Mouse (Mus musculus): ENCODE data around the gene Lamtor1. TPM values are rescaled to one million over a fixed set of nuclear protein-coding genes. Genes with fewer than 3 reads are reported as not detected.

The Lamtor1 gene
- polyA plus RNA-seq (2014; fragmentation: Nextera tagmentation; extraction: Ambion mirVana) = 139 and 150 TPM in 2 replicates

DNA sequence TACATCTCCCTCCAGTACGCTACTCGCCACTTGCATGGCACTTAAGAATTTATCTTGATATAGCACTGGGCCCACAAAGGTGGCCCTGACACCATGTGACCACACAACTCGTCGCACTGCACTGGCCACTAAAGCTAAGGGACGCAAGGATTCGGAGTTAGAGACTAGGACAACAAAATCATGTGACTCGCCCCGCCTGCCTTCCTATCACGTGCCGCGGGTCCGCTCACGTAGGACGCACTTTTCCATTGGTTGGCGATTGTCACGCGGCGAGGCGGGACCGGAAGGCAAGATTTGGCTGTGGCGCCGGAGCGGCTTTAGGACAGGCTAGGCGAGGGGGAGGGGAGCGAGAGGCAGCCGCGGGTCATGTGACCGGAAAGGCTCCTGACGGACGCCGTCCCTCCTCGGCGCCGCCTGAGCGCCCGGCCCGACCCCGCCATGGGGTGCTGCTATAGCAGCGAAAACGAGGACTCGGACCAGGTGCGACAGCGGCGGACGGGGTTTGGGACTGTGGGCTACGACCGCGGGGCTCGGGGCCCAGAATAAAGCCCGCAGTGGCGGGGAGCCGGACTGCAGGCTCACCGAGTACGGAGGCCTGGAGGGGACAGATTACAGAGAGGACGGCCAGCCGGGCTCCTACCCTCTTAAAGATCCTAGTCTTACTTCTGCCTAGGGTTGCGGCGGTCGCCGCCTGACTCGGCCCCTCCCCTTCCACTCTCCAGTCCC, at the start of gene Lamtor1:
Gene Lamtor1 (plus strand): TSS at position 344 of the 726 bp plus-strand sequence.
- under 1% methylated on average over 58 of the region's 61 CpGs for WGBS
- H3K4me2 ChIP-seq (ENCODE audit: low read length) = peak within 1 kb of the TSS; percentile 83
- H3K9ac ChIP-seq (replicated peaks; ENCODE audit: low read length) = peak within 1 kb of the TSS; percentile 88
- ATAC-seq (ENCODE audit: low FRiP score, low TSS enrichment) (peak; percentile 99), DNase-seq (peak; percentile 100)
- peak within 1 kb of the TSS; percentile 79 for H3K4me3 ChIP-seq (replicated peaks; ENCODE audit: low read depth, low read length)
- peak within 1 kb of the TSS; percentile 96 for H3K27ac ChIP-seq (replicated peaks; ENCODE audit: low read depth, low read length)
- 0 out of 2 replicates have a peak, but pooled peaks cover 13% of the 10 kb centered on the region for H3K4me1 ChIP-seq (ENCODE audit: control insufficient read depth, insufficient read depth, low read length)
- H3K27me3 ChIP-seq (ENCODE audit: control insufficient read depth, insufficient read depth, low read length) = no peaks in the 10 kb centered on the region
- no peaks in the 10 kb centered on the region for H3K9me3 ChIP-seq (ENCODE audit: control insufficient read depth, low read length)
- peaks cover 12% of the 10 kb centered on the region for H3K36me3 ChIP-seq (ENCODE audit: control insufficient read depth, insufficient read depth, low read length)

- ATAC-seq (ENCODE audit: low FRiP score, low TSS enrichment) (no peak), DNase-seq (no peak)
- Histone ChIP-seq H3K27me3 (ENCODE audit: control insufficient read depth, insufficient read depth, low read length) (no peaks in the 10 kb centered on the region), H3K9ac (replicated peaks; ENCODE audit: low read length) (no peak within 1 kb of the TSS), H3K4me3 (replicated peaks; ENCODE audit: low read depth, low read length) (no peak within 1 kb of the TSS), H3K4me2 (ENCODE audit: low read length) (no peak within 1 kb of the TSS), H3K36me3 (ENCODE audit: control insufficient read depth, insufficient read depth, low read length) (no peaks in the 10 kb centered on the region), H3K9me3 (ENCODE audit: control insufficient read depth, low read length) (no peaks in the 10 kb centered on the region), H3K4me1 (ENCODE audit: control insufficient read depth, insufficient read depth, low read length) (no peaks in the 10 kb centered on the region), H3K27ac (replicated peaks; ENCODE audit: low read depth, low read length) (no peak within 1 kb of the TSS)
- WGBS = 91% methylated on average over 4 of the region's 4 CpGs
These were observed 48.6 kb upstream of the Lamtor1 start, which contains the start of gene Folr2 for GRCm38 (mm10) chr7:101857094-101857493. TSS of gene Folr2 (minus strand) at chr7:101857194.

GRCm38 (mm10) chr7:101858362-101858761, 47.3 kb upstream of the Lamtor1 start:
- no peak for ATAC-seq (ENCODE audit: low FRiP score, low TSS enrichment)
- Histone ChIP-seq H3K9ac (replicated peaks; ENCODE audit: low read length) (no peak overlapping the region), H3K4me2 (ENCODE audit: low read length) (no peak overlapping the region), H3K4me1 (ENCODE audit: control insufficient read depth, insufficient read depth, low read length) (no peaks in the 10 kb centered on the region), H3K36me3 (ENCODE audit: control insufficient read depth, insufficient read depth, low read length) (no peaks in the 10 kb centered on the region), H3K27me3 (ENCODE audit: control insufficient read depth, insufficient read depth, low read length) (no peaks in the 10 kb centered on the region), H3K27ac (replicated peaks; ENCODE audit: low read depth, low read length) (no peak overlapping the region), H3K9me3 (ENCODE audit: control insufficient read depth, low read length) (no peaks in the 10 kb centered on the region), H3K4me3 (replicated peaks; ENCODE audit: low read depth, low read length) (no peak overlapping the region)
- DNase-seq = no peak
- 83% methylated on average over 9 of the region's 9 CpGs for WGBS

DNA sequence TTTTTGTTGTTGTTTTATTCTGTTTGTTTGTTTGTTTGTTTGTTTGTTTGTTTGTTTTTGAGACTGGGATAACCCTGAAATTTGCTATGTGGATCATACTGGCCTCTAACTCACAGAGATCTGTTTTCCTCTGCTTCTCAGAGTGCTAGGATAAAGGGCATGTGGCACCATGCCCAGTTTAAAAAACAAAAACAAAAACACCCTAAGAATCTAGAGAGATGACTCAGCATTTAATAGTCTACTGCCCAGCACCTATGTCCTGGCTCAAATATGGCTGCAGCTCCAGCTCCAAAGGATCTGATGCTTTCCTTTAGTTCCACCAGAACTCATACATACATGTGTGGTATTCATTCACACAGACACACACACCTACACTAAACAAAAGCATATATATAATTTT, 44.7 kb upstream of the Lamtor1 start:
- ATAC-seq (ENCODE audit: low FRiP score, low TSS enrichment) = no peak
- Histone ChIP-seq H3K27ac (replicated peaks; ENCODE audit: low read depth, low read length) (no peak overlapping the region), H3K9me3 (ENCODE audit: control insufficient read depth, low read length) (no peaks in the 10 kb centered on the region), H3K4me2 (ENCODE audit: low read length) (no peak overlapping the region), H3K9ac (replicated peaks; ENCODE audit: low read length) (no peak overlapping the region), H3K36me3 (ENCODE audit: control insufficient read depth, insufficient read depth, low read length) (no peaks in the 10 kb centered on the region), H3K4me1 (ENCODE audit: control insufficient read depth, insufficient read depth, low read length) (no peaks in the 10 kb centered on the region), H3K4me3 (replicated peaks; ENCODE audit: low read depth, low read length) (no peak overlapping the region), H3K27me3 (ENCODE audit: control insufficient read depth, insufficient read depth, low read length) (no peaks in the 10 kb centered on the region)
- DNase-seq = no peak

DNA sequence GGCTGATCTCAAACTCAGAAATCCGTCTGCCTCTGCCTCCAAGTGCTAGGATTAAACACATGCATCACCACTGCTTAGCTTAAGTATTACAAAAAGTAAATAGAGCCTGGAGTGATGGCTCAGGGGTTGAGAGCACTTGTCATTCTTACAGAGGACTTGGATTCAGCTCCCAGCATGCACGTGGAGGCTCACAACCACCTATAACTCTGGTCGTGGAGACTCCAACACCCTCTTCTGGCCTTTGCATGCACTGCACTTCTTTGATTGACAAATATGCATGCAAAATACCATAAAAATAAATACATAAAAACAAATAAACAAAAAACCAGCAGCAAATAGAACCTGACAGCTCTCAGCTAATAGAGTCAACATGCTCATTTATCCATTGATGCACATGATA, 43.4 kb upstream of the Lamtor1 start:
- ATAC-seq (ENCODE audit: low FRiP score, low TSS enrichment) = no peak
- Histone ChIP-seq H3K27ac (replicated peaks; ENCODE audit: low read depth, low read length) (no peak overlapping the region), H3K36me3 (ENCODE audit: control insufficient read depth, insufficient read depth, low read length) (no peaks in the 10 kb centered on the region), H3K4me1 (ENCODE audit: control insufficient read depth, insufficient read depth, low read length) (no peaks in the 10 kb centered on the region), H3K9ac (replicated peaks; ENCODE audit: low read length) (no peak overlapping the region), H3K4me3 (replicated peaks; ENCODE audit: low read depth, low read length) (no peak overlapping the region), H3K9me3 (ENCODE audit: control insufficient read depth, low read length) (no peaks in the 10 kb centered on the region), H3K4me2 (ENCODE audit: low read length) (no peak overlapping the region), H3K27me3 (ENCODE audit: control insufficient read depth, insufficient read depth, low read length) (no peaks in the 10 kb centered on the region)
- 73% methylated on average over 3 of the region's 3 CpGs for WGBS
- no peak for DNase-seq

DNA sequence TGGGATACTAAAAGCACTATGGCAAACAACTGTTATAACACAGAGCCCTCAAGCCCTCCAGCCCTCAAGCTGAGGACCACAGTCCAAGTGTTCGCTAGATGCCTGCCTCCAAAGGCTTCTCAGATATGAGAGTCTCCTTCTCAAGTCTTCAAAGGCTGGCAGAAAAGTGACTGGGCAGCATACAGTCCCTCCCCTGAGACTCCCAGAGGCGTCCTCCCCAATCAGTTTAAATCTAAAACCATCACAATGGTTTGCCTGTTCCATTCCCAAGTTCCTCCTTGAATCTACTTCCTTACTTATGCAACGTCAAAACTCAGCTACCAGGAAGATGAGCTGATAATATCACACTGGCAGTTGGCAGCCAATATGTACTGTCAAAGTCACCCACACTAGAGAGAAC, 42.3 kb upstream of the Lamtor1 start, which contains the start of gene Anapc15:
Gene Anapc15 (plus strand): TSS at position 301 of the 400 bp plus-strand sequence.
- no peaks in the 10 kb centered on the region for H3K9me3 ChIP-seq (ENCODE audit: control insufficient read depth, low read length)
- no peaks in the 10 kb centered on the region for H3K36me3 ChIP-seq (ENCODE audit: control insufficient read depth, insufficient read depth, low read length)
- H3K4me2 ChIP-seq (ENCODE audit: low read length) = no peak within 1 kb of the TSS
- no peak for DNase-seq
- no peak within 1 kb of the TSS for H3K9ac ChIP-seq (replicated peaks; ENCODE audit: low read length)
- no peak within 1 kb of the TSS for H3K27ac ChIP-seq (replicated peaks; ENCODE audit: low read depth, low read length)
- no peaks in the 10 kb centered on the region for H3K4me1 ChIP-seq (ENCODE audit: control insufficient read depth, insufficient read depth, low read length)
- 86% methylated on average over 3 of the region's 3 CpGs for WGBS
- H3K27me3 ChIP-seq (ENCODE audit: control insufficient read depth, insufficient read depth, low read length) = no peaks in the 10 kb centered on the region
- no peak for ATAC-seq (ENCODE audit: low FRiP score, low TSS enrichment)
- no peak within 1 kb of the TSS for H3K4me3 ChIP-seq (replicated peaks; ENCODE audit: low read depth, low read length)

GRCm38 (mm10) chr7:101866491-101867265, 39.0 kb upstream of the Lamtor1 start:
- whole genome bisulfite sequencing = 80% methylated on average over 11 of the region's 11 CpGs
- Histone ChIP-seq H3K4me2 (ENCODE audit: low read length) (no peak overlapping the region), H3K9ac (replicated peaks; ENCODE audit: low read length) (no peak overlapping the region), H3K27ac (replicated peaks; ENCODE audit: low read depth, low read length) (no peak overlapping the region), H3K4me1 (ENCODE audit: control insufficient read depth, insufficient read depth, low read length) (no peaks in the 10 kb centered on the region), H3K36me3 (ENCODE audit: control insufficient read depth, insufficient read depth, low read length) (no peaks in the 10 kb centered on the region), H3K27me3 (ENCODE audit: control insufficient read depth, insufficient read depth, low read length) (no peaks in the 10 kb centered on the region), H3K4me3 (replicated peaks; ENCODE audit: low read depth, low read length) (no peak overlapping the region), H3K9me3 (ENCODE audit: control insufficient read depth, low read length) (no peaks in the 10 kb centered on the region)
- ATAC-seq (ENCODE audit: low FRiP score, low TSS enrichment) = no peak
- no peak for DNase-seq

DNA sequence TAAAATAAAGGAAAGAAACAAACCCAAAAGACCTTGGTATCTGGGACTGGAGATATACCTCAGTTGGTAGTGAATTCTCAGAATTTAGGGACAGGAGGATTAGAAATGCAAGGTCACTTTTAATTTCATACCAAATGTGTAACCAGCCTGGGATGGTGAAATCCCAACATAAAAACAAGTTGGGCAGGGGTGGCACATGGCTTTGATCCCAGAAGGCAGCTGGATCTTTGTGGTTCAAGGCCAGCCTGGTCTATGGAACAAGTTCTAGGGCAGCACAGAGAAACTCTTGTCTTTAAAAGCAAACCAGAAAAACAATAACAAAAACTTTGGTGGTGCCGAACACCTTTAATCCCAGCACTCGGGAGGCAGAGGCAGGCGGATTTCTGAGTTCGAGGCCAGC, 38.2 kb upstream of the Lamtor1 start:
- no peaks in the 10 kb centered on the region for H3K9me3 ChIP-seq (ENCODE audit: control insufficient read depth, low read length)
- no peak overlapping the region for H3K9ac ChIP-seq (replicated peaks; ENCODE audit: low read length)
- no peak overlapping the region for H3K27ac ChIP-seq (replicated peaks; ENCODE audit: low read depth, low read length)
- ATAC-seq (ENCODE audit: low FRiP score, low TSS enrichment) = no peak
- no peaks in the 10 kb centered on the region for H3K4me1 ChIP-seq (ENCODE audit: control insufficient read depth, insufficient read depth, low read length)
- no peak overlapping the region for H3K4me2 ChIP-seq (ENCODE audit: low read length)
- 98% methylated on average over 4 of the region's 4 CpGs for WGBS
- H3K36me3 ChIP-seq (ENCODE audit: control insufficient read depth, insufficient read depth, low read length) = no peaks in the 10 kb centered on the region
- DNase-seq = no peak
- no peak overlapping the region for H3K4me3 ChIP-seq (replicated peaks; ENCODE audit: low read depth, low read length)
- H3K27me3 ChIP-seq (ENCODE audit: control insufficient read depth, insufficient read depth, low read length) = no peaks in the 10 kb centered on the region

Measured in midbrain, embryonic 14.5 days (tissue).